Mouse (Mus musculus): ENCODE measurements around the gene Zmiz1.

The Zmiz1 gene

DNA sequence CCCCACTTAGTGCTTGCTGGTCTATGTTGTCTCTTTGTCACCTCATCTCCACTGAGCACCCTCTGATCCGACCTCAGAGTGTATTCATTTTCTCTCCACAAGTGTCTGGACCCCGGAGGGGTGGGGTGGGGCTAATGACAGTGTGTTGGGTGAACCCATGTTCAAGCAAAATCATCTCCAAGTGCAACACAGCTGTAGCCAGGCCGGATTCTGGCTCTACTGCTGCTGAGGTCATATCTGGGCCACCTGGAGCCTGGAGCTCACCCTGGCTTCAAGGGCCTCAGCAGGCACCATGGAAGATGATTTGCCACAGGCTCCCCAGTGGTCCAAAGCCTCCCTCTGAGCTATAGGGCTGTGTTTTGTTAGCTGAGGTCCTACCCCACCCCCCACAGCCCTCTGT, 52.6 kb downstream of the Zmiz1 start:
- DNase-seq (ENCODE audit: low read depth in 1 of 2, low spot score in 2 of 2): no peak

- DNase-seq (ENCODE audit: low read depth in 1 of 2, low spot score in 2 of 2): no peak
Measured at GRCm38 (mm10) chr14:25511967-25512366, 53.0 kb downstream of the Zmiz1 start.

DNA sequence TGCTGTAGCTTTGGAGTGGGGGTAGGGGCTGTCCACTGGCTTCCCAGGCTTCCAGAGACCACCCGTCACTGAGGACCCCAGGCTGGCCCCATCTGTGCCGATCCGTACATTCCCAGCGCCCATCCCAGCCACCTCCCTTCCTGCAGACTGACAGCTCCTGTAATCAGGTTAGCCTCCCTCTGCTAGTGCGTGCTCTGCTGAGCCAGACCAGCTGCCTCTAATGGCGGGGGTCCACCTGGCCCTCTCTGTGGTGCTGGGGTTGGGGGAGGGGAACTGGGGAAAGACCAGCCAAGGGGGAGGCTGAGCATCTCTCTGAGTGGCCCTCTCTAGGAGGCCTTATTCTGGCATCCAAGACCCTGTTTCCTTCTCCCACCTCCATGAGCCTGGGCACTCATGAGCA, 53.8 kb downstream of the Zmiz1 start:
- no peak for DNase-seq (ENCODE audit: low read depth in 1 of 2, low spot score in 2 of 2)

DNA sequence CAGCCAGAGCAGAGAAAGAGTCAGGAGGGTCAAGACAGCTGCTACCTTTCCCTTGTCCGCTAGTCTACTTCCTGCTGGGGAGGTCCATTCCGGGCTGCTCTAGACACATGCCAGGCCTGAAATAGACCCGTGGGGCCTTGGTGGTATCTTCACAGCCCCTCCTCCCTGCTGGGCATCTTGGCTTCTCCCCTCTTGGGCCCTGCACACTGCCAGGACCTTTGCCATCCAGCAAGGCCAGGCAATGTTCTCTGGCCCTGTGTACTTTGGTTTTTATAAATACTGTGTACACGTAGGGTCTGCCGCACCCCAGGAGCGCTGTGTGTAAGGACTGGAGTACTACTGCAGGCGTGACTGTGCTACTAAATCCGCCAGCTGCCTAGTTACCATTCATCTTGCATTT, 54.5 kb downstream of the Zmiz1 start:
- DNase-seq (ENCODE audit: low read depth in 1 of 2, low spot score in 2 of 2): peak in 1 of 2 experiments; percentile 36

DNA sequence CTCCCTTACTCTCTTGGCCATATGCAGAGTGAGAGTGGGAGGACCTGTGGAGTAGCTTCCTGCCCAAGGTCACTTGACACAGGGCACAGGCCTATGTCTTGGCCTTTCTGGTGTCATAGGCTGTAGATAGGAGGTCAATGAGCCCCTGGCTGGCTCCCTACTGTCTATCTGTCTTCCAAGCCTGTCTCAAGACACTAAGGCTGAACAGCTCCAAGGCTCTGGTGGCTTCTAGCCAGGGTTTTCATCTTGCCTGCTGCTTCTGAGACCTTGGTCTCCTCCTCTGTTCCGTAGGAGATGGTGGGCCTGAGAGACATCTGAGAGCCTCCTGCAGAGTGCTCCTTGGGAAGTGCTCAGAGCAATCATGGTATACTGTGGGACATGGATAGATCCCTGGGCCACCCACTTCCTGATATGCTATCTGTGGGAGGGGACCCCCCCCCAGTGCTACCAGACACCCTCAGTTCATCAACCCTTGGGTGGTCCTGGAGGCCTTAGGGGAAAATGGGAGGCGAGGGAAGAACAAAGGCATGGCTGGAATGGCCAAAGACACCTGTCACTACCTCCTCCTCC, 56.0 kb downstream of the Zmiz1 start:
- no peak for DNase-seq (ENCODE audit: low read depth in 1 of 2, low spot score in 2 of 2)

- peak in 1 of 2 experiments; percentile 59 for DNase-seq (ENCODE audit: low read depth in 1 of 2, low spot score in 2 of 2)
Measured at GRCm38 (mm10) chr14:25515924-25516323, 56.9 kb downstream of the Zmiz1 start.

GRCm38 (mm10) chr14:25516640-25517591, 57.9 kb downstream of the Zmiz1 start:
- DNase-seq (ENCODE audit: low read depth in 1 of 2, low spot score in 2 of 2): peak; percentile 57 to 67

- no peak for DNase-seq (ENCODE audit: low read depth in 1 of 2, low spot score in 2 of 2)
Measured at GRCm38 (mm10) chr14:25518645-25519044, 59.7 kb downstream of the Zmiz1 start.

- DNase-seq (ENCODE audit: low read depth in 1 of 2, low spot score in 2 of 2): no peak
Measured at GRCm38 (mm10) chr14:25519656-25520055, 60.7 kb downstream of the Zmiz1 start.

DNA sequence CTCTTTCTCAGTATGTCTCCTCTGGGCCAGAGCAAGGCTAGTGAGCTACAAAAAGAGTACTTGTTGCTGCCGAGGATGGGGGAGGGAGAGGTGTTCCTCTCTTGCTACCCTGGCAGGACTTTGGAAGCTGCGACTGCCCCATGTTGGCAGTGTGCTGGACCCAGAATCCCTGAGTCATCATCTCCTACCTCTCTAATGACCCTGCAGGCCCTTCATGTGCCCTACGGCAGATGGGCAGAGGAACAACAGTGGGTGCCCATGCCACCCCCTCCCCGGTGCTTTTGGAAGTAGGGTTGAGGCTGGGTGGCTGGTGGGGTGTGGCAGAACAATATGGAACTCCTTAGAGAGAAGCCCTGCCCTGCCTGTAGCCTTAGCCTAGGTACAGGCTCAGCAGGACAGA, 61.6 kb downstream of the Zmiz1 start:
- no peak for DNase-seq (ENCODE audit: low read depth in 1 of 2, low spot score in 2 of 2)

DNA sequence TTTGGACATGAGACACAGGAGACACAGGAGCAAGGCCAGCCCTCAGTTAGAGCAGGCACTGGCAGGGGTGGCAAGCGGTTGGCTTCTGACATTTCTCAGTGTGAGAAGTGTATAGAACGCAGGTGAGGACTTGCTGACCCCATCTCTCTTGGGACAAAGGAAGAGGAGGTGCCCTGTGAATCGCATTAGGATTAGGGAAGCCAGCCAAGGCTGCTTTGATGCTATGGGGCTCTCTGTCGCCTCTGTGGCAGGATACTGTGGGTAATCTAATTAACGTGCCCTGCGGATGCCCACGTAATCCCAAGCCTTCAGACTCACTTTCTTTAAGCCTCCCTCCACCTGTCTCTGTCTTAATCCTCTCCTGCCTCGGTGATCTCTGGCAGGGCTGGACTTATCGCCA, 62.0 kb downstream of the Zmiz1 start:
- DNase-seq (ENCODE audit: low read depth in 1 of 2, low spot score in 2 of 2): no peak

DNA sequence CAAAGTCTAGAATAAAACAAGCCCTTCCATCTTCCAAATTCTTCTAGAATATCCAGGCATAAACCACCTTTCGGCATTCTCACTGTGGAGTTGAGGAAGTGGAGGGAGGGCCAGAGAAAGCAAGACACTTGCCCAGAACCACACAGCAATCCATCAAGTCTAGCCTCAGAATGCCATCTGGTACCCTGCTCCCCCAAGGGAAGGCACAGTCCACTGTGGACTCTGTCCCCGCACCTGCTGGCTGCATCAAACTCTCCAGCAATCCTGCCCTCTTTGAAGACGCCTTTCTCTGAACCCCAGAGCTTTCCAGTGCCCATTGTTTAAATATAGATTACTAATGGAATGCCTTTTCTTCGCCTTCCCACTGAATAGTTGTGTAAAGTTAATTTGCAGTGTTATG, 62.5 kb downstream of the Zmiz1 start:
- DNase-seq (ENCODE audit: low read depth in 1 of 2, low spot score in 2 of 2): no peak

DNA sequence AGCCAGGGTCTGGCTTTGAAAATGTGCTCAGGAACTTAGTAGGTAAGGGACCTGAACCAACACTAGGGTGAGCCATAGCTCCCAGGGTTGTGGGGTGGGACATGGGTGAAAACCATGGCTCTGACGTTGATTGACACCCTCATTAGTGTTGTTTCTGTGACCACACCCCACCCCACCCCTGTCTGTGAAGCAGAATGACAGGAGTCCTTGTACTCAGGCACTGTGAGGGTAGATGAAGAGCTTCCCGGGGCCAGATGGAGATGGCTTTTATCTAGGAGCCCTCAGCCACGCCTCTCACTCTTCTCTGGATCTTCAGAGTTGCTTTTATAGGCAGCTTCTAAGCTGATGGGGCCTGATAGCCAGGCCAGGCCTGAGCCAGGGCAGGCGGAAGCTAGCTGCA, 63.4 kb downstream of the Zmiz1 start:
- no peak for DNase-seq (ENCODE audit: low read depth in 1 of 2, low spot score in 2 of 2)

GRCm38 (mm10) chr14:25523230-25524110, 64.5 kb downstream of the Zmiz1 start:
- no peak for DNase-seq (ENCODE audit: low read depth in 1 of 2, low spot score in 2 of 2)

- no peak for DNase-seq (ENCODE audit: low read depth in 1 of 2, low spot score in 2 of 2)
Measured at GRCm38 (mm10) chr14:25524111-25524495, 65.1 kb downstream of the Zmiz1 start.

GRCm38 (mm10) chr14:25524884-25525283, 65.9 kb downstream of the Zmiz1 start:
- DNase-seq (ENCODE audit: low read depth in 1 of 2, low spot score in 2 of 2): no peak

- DNase-seq (ENCODE audit: low read depth in 1 of 2, low spot score in 2 of 2): no peak
Measured at GRCm38 (mm10) chr14:25525729-25526128, 66.7 kb downstream of the Zmiz1 start.

- DNase-seq (ENCODE audit: low read depth in 1 of 2, low spot score in 2 of 2): no peak
Measured at GRCm38 (mm10) chr14:25526872-25527271, 67.9 kb downstream of the Zmiz1 start.

DNA sequence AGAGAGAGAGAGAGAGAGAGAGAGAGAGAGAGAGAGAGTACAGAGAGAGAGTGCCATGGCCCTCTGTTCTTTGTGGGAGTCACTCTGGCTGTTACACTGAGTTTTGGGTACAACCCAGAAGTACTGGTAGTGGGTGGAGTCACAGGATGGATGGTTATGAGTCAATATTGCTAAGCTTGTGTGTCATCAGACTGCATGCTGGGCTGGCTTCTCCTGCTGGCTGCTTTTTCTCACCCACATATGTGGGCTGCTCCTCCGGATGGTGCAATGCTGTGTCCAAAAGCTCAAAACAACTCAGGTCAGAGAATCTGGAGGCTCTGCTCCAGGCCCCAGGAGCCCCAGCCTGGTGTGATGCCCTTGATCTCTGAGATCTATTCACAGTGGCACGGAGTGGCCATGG, 68.3 kb downstream of the Zmiz1 start:
- peak; percentile 62 to 69 for DNase-seq (ENCODE audit: low read depth in 1 of 2, low spot score in 2 of 2)

- peak; percentile 68 to 77 for DNase-seq (ENCODE audit: low read depth in 1 of 2, low spot score in 2 of 2)
Measured at GRCm38 (mm10) chr14:25530342-25530741, 71.4 kb downstream of the Zmiz1 start.

GRCm38 (mm10) chr14:25530815-25531214, 71.8 kb downstream of the Zmiz1 start:
- no peak for DNase-seq (ENCODE audit: low read depth in 1 of 2, low spot score in 2 of 2)

DNA sequence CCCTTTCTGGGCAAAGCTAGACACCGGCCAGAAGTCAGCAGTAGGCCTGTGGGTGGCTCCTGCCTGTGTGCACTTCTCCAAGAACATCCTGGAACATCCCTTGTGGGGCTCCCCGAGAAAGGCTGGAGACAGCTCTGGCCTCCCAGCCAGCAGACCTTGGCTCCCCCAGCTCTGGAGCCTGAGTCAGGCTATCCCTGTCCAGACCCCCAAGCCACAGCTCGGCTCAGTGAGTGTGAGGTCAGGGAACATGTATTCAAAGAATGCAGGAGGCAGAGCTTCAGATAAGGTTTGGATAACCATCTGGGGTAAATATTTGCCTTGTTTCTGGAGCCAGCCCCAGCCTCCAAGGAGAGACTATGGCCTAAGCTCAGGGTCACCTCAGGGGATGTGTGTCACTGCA, 74.0 kb downstream of the Zmiz1 start:
- no peak for DNase-seq (ENCODE audit: low read depth in 1 of 2, low spot score in 2 of 2)

Measured in monocyte, adult 2 months (primary cell).